Mouse (Mus musculus) retina, adult 2 months (tissue): ENCODE results near the gene Ugt1a8.

ENCODE experiments used
- DNase-seq: peaks from one replicate; pipeline ENCODE4 v3.0.0-alpha.2; 2012; ENCODE audit warnings: low read depth, low spot score

The Ugt1a8 gene

DNA sequence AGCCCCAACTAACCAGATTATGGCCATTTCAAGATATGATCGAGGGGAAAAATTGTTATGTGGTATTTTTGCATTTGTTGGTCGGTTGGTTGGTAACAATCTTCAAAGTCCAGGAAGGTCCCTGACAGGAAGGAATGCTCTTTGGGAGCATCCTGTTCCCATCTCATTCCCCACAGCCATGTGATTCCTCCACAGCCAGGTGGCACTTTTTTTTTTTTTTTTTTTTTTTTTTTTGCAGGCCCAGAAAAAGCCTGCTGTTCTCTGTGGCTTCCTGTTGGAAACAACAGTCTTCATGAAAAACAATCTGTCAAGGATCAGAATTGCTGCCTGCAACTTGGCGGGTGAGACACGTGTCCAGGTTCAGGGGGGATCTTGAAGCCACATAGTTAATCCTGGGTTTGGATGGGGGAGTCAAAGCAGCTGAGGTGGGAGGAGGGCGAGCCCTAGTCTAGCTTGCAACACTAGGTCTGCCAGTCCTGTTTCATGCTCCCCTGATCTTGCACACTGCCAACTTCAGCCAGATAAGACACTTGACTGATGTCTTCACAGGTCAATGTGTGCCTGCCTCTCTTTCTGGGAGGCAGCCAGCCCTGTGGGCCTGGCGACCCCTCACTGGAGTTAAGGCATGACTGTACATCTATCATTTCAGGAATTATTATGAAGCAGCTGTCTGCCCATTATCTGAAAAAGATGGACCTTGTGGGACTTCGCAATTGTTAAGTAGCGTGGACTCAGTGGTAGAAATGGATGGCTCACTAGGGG lies 171.4 kb downstream of the Ugt1a8 start:
- DNase-seq = no peak

GRCm38 (mm10) chr1:88259643-88260024 lies 172.0 kb downstream of the Ugt1a8 start:
- no peak for DNase-seq

DNA sequence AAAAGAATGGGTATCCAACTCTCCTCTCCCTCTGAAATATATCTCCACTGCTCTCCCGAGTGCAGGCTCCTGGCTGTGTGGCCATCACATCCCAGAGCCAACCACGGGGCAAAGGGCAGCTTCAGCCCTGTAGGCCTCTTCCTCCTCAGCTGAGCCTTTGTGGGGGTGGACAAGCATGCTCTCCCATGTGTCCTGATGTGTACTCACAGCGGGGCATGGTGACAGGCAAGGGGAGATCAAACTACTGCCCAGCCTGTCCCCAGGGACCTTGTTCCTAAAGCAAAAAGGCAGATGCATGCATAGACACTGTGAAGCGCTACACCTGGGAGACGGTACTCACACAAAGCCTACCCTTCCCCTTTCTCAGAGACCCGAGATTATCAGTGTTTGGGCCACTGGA lies 172.5 kb downstream of the Ugt1a8 start:
- DNase-seq = no peak

DNA sequence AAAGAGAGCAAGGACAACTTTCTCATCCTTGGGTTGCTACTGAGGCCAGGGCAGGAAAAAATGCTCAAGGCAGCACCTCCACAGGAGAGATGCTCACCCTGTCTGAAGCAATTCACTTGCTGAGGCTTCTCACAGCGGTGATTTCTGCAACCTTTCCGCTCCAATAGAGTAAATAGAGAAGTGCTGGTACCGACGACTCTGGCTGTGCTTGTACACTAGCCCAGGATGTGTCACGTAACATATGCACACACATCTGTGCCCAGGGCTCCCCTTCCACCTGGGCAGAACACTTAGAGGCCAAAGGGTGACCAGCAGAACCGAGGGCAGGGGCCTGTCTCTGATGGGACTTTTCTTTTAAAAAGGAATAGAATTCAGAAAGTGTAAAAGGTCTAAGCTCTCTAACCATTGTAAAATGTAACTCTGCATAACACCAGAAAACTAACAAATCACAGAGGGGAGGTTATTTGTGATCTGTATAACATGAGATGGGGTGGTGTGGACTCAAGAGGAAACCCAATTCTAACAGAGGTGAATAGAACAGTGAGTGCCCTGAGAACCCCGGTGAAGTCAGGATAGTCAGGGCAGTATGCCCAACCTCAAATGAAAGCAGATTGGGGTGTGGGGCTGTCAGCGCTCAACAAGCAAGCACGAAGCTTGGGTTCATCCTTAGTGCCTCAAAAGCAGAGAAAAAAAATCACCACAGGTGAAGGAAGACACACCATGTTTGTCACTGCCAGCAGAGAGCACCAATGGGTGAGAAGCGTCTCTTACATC lies 173.2 kb downstream of the Ugt1a8 start:
- DNase-seq = no peak

DNA sequence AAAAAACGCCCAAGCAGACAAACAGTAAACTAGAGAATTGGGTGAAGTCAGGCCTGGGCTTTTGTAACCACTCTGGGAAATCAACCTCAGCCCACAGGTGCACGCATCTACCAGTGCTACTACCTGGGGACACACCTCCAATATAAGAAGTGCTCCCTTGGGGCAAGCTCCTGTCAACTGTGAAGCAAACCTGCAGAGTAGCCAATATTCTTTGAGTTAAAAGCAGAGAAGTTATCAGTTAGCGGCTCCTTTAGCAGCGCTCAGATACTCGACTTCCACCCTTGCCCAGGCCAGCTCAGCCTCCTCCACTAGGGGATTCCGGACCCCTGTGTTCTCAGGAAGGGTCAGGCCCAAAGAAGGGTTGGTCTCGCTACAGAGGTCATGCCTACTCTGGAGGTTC lies 174.1 kb downstream of the Ugt1a8 start:
- no peak for DNase-seq

GRCm38 (mm10) chr1:88262255-88262654 lies 174.6 kb downstream of the Ugt1a8 start:
- DNase-seq = no peak

DNA sequence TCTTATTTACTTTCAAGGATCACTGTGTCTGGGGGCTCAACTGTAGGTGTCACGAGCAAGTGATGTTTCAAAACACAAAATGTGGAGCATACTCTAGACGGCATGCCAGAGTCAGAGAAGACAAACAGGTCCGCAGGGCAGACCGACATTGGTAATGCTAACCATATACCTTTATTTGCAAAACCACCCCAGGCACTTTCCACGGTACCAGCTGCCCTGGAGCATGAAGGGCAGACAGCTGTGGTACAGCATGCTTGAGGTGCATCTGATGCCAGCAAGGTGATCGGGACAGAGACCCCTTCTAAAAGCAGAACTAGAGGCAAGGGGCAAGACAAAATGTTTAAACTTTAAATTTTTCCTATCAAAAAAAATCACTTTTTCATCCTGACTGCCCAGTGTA lies 175.3 kb downstream of the Ugt1a8 start:
- DNase-seq = no peak

DNA sequence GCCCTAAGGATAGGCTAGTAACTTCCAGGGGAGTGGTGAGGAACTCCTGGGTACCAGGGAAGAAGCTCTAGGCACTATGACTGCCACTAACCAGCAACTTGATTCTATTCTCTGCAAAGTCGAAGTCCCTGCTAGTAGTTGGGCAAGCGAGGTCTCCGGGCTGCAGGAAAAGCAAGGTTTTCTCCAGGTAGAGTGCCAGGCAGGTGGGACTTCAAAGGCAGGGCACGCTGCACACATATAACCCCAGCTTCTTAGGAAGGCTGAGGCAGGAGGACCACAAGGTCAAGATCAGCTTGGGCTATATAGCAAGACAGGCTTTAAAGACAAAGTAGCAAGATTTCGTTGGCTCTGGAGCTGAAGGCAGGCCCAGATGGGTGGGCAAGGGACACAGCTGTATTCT lies 176.2 kb downstream of the Ugt1a8 start:
- DNase-seq = no peak

DNA sequence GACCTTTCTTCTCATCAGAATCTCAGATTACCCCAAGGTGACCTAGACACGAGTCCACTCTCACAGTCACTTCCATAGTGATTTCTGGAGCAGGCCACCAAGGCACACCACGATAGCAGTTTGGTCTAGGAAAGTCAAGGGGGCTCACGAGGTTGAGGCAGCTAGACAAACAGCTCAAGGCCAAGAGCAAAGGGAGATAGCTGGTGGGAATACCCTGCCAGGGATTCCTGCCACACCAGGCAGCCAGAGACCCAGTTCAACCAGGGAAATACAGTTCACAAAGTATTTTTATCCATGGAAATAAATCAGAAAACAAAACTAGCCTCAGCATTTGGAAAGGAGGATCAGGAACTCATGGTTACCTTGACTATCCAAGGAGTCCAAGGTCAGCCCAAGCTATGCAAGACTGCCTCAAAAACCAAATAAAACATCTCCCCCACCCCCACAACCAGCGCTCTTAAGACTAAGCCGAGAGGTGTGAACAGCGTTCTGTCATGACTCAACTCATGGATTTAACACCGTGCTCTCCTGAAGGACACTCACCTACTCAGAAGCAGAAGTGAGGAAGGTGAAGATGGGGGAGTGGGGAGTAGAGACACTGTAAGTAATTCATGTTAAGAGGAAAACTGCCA lies 176.7 kb downstream of the Ugt1a8 start:
- no peak for DNase-seq

- DNase-seq = no peak
Measured at GRCm38 (mm10) chr1:88264869-88265240, 177.2 kb downstream of the Ugt1a8 start.

GRCm38 (mm10) chr1:88266123-88266522 lies 178.5 kb downstream of the Ugt1a8 start:
- no peak for DNase-seq

DNA sequence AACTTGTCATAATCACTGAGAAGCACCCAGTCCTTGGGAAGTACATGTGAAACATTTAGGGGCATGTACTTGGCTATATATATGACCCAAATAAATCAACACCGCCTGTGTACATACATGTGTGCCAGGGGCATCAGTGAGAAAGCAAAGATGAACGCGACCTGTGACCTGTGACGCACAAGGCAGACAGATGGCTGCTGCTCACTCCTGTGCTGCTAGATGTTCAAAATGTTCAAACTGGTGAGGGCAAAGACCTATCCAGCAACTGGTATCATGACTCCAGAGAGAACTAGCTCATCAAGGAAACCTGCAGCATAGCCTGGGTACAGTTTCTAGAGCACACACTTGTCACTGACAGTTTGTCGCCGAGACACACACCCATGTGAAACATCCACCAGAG lies 179.9 kb downstream of the Ugt1a8 start:
- DNase-seq = no peak

DNA sequence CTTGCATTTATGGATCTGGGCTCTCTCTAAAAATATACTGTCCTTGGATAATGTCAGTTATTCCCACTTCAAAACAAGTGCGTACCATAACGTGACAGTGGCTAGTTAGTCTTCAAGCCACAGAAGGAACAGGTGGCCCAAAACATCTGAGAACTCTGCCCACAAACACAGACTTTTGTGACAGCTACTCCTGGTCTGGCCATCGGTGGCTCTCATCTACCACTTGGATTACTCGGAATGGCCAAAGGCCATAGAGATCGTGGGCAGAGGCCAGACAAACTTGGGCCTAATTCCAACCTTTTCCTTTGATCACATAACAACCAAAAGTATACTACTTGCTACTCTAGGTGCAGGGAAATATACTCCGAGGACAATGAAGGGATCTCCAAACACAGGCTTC lies 180.5 kb downstream of the Ugt1a8 start:
- no peak for DNase-seq
